Mouse (Mus musculus) Patski (cell line): ENCODE data around the gene Dnpep. TPM values are rescaled to one million over a fixed set of nuclear protein-coding genes. Genes with fewer than 3 reads are reported as not detected.

Experiments used
- ATAC-seq: fragments of 100-300 bp; one replicate; pipeline ENCODE4 v1.8.0; 2021
- CTCF ChIA-PET: fragments of 350-600 bp; sonication (Branson Sonifier 250); formaldehyde crosslinking; loops from one replicate; lab custom pipeline; 2022; ENCODE audit warnings: inconsistent platforms; lab: Charles Lee
- POLR2A ChIA-PET: fragments of 350-600 bp; sonication (Branson Sonifier 250); formaldehyde crosslinking; loops from one replicate; lab custom pipeline; 2022; ENCODE audit warnings: antibody characterized with exemption, inconsistent platforms; lab: Charles Lee
- DNase-seq: peaks from one replicate; pipeline ENCODE4 v3.0.0-alpha.2; 2011; ENCODE audit warnings: low read depth, low spot score
- H3K27me3 ChIP-seq: fragments of 371-371 bp; one replicate; pipeline ENCODE4 v1.5.1; 2021
- CTCF ChIP-seq: fragments of 100-300 bp; IDR thresholded peaks from one replicate; pipeline ENCODE4 v1.5.1; 2021
- in situ Hi-C: fragments of 300-500 bp; cut with MboI; formaldehyde crosslinking; loops from 3 replicates; pipeline ENCODE4 v1.11.1; 2018; ENCODE audit warnings: low pct_unique_long_range_greater_than_20kb, mixed read lengths
- polyA plus RNA-seq: library from polyadenylated mRNA; unstranded; gene quantifications from one replicate; pipeline ENCODE4 v1.2.3, GENCODE M21; 2021

Dnpep gene
- polyA plus RNA-seq, 1 experiment from 2014 or later: 151 TPM

DNA sequence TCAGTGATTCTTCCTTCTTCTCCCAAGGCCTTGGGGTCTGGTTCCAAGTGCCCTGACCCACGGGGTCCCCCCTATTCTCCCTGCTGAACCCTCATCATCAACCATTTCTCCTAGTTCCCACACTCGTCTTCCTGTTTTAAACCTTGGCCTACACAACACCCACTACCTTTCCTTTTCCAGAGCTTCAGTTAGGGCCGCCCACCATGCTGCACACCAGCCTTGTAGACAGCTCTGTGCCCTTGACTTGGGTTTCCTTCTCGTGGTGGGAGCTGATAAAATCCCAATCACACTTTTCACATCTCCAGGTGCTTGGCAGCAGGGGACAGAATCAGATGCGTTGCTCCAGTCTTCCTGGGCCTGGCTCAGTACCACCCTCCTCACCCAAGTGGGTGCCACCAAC is 23.5 kb downstream of the Dnpep start:
- CTCF ChIA-PET: interaction anchor here (1.0 kb wide), 1 partner anchor 43 kb away, joined by 3 read pairs; no protein-coding TSS in a partner anchor
- ATAC-seq: no peak
- in situ Hi-C loops: no loop called here
- POLR2A ChIA-PET: no interaction called here
- no peak for DNase-seq
- TF ChIP-seq CTCF: no peak
- no peaks in the 10 kb centered on the region for H3K27me3 ChIP-seq

- in situ Hi-C loops: no loop called here
- H3K27me3 ChIP-seq: no peaks in the 10 kb centered on the region
- ATAC-seq (peak; percentile 24), DNase-seq (no peak)
- ChIA-PET CTCF (interaction anchor here (1.0 to 1.3 kb wide), 2 partner anchors 12 to 42 kb away, joined by 3 read pairs; no protein-coding TSS in a partner anchor), POLR2A (no interaction called here)
- TF ChIP-seq CTCF: no peak
These were observed 24.5 kb downstream of the Dnpep start for GRCm38 (mm10) chr1:75293331-75293701.

DNA sequence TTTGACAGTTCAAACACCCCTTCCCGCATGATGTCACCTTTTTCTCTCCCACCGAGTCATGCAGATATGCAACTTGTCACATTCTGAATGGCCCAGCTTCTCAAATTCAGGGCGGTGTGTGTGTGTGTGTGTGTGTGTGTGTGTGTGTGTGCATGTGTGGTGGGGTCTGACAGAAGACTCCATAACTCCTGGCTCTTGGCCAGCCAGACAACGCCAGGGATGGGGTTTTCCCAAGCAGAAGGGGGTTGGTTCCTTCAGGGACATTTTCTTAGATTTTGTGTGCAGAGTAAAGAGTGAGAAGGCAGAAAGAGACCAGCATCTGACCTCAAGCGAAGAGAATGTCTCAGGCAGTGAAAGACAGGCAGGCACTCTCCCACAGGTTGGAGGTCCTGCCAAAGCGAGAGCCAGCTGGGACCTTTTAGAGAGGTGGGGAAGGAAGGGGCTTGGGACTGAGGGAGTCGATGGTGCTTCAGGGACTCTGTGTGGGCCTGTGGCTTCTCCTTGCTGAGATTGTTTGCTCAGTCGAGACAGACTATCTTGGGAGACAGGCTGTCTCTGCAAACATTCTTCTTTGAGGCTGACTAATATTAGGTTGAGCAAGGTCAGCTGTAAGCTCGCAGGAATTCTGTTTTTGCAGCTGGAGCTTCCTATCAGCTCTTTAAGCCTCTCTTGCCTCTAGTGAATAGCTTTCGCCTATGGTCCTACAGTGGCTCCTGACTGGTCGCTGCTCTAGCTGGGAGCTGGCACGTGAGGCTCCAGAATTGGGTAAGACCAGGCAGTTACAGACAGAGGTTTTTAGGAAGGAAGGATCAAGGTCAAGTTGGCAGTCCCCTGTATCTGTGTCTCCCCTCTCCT is 25.1 kb downstream of the Dnpep start:
- CTCF ChIA-PET: interaction anchor here (1.3 kb wide), 1 partner anchor 13 kb away, joined by 3 read pairs; no protein-coding TSS in a partner anchor
- peak; percentile 87 for ATAC-seq
- POLR2A ChIA-PET: no interaction called here
- H3K27me3 ChIP-seq: no peaks in the 10 kb centered on the region
- in situ Hi-C loops: no loop called here
- TF ChIP-seq CTCF: no peak
- peak; percentile 27 for DNase-seq

DNA sequence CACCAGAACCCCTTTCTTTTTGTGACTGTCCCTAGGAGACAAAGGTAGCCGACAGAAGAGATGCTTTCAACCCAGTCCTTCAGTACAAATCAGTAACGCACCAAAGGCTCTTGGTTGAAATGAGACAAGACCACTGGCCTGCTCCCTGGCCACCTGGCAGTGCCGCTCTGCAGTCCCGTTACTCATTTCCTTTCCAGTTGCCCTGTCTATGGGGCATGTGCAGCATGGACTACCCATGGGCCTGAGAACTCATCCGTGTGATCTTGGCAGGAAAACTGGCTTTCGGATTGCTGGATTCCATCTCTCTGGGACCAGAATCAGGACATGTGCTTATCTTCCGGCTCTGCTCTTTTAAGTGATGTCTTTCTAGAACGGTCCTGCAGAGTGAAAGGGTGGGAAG is 26.5 kb downstream of the Dnpep start:
- peaks cover 2% of the 10 kb centered on the region for H3K27me3 ChIP-seq
- CTCF ChIA-PET: no interaction called here
- ATAC-seq (no peak), DNase-seq (no peak)
- POLR2A ChIA-PET: no interaction called here
- in situ Hi-C loops: no loop called here
- TF ChIP-seq CTCF: no peak

GRCm38 (mm10) chr1:75290582-75290981 is 27.2 kb downstream of the Dnpep start:
- ATAC-seq (no peak), DNase-seq (no peak)
- POLR2A ChIA-PET: no interaction called here

DNA sequence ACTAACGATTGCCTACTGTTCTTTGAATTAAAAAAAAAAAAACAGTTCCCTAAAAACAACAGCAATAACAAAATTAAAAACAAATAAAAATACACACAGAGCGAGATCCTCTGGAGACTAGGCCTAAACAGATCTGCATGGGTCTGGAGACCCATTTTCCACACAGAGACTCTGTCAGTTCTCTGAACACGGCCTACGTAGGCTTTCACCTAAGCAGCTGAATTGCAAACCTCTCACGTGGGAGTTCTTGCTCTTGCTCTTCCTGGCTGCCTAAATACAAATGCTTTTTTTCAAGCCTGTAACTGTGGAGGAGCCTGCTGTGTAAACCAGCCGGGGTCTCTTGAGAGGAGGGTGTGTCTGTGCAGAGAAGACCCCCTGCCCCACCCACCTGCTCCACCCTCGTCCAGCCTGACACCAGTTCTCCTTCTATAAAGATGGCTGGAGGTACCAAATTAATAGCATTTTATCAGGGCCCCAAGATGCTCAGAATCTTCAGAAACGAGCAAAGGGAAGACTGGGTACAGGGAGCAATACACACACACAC is 27.8 kb downstream of the Dnpep start:
- in situ Hi-C loops: no loop called here
- ChIA-PET POLR2A (no interaction called here), CTCF (no interaction called here)
- no peak for DNase-seq
- ATAC-seq: no peak
- no peak for TF ChIP-seq CTCF
- H3K27me3 ChIP-seq: peaks cover 7% of the 10 kb centered on the region

More at GRCm38 (mm10) chr1:75290582-75290981, 27.2 kb downstream of the Dnpep start:
- peak; percentile 57 for TF ChIP-seq CTCF
- peaks cover 7% of the 10 kb centered on the region for H3K27me3 ChIP-seq
- in situ Hi-C loops: no loop called here
- CTCF ChIA-PET: no interaction called here

- ATAC-seq: no peak
- POLR2A ChIA-PET: no interaction called here
- in situ Hi-C loops: no loop called here
These were observed 28.4 kb downstream of the Dnpep start for GRCm38 (mm10) chr1:75289376-75289775.

GRCm38 (mm10) chr1:75284911-75285310 is 32.9 kb downstream of the Dnpep start:
- no peak for ATAC-seq
- in situ Hi-C loops: no loop called here
- DNase-seq: no peak
- no peak for TF ChIP-seq CTCF
- CTCF ChIA-PET: no interaction called here
- H3K27me3 ChIP-seq: peaks cover 21% of the 10 kb centered on the region
- POLR2A ChIA-PET: no interaction called here

More at GRCm38 (mm10) chr1:75289376-75289775, 28.4 kb downstream of the Dnpep start:
- CTCF ChIA-PET: interaction anchor here (0.6 kb wide), 1 partner anchor 13 kb away, joined by 4 read pairs; no protein-coding TSS in a partner anchor
- peaks cover 7% of the 10 kb centered on the region for H3K27me3 ChIP-seq
- no peak for TF ChIP-seq CTCF
- no peak for DNase-seq

DNA sequence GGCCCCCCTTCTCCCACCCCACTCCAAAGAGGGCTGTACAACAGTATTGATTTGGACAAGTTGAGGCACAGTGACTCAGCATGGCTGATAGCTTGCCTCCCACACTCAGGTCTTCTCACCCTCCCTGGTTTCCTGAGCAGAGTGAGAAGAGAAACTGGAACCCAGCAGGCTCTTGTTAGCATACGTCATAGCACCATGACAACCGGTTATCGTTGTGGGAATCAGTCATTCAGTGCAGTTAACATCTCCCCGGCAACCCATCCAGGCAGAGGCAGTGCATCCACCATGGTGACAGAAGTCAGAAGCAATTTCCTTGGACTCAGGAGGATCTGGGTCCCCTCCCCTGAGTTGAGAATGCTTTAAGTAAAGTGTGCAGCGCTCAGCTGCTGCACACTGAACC is 34.8 kb downstream of the Dnpep start:
- TF ChIP-seq CTCF: no peak
- DNase-seq: no peak
- POLR2A ChIA-PET: no interaction called here
- ATAC-seq: no peak
- CTCF ChIA-PET: no interaction called here
- H3K27me3 ChIP-seq: peaks cover 31% of the 10 kb centered on the region
- in situ Hi-C loops: no loop called here

DNA sequence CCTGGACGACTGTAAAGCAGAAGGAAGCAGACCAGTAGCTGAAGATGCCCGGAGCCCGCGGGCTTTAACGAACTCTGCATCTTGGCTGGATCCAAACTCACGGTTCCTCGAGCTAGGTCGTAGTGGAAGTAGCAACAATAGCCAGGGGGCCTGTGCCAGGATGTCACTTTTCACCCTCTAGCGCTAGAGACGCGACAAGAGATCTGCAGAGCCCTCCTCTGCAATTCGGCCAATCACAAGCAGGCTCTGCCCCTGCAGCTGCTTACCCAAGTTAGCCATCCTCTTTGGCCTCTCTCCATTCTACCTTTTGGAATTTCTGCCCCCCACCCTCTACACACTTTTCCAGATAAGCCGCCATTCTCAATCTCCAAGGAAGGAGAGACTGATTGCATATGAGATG is 39.6 kb downstream of the Dnpep start, which contains the start of gene Resp18:
Resp18 (minus strand) TSS at position 188 of the 400 bp plus-strand sequence.
- peaks cover 22% of the 10 kb centered on the region for H3K27me3 ChIP-seq
- CTCF ChIA-PET: no interaction called here
- DNase-seq (no peak), ATAC-seq (no peak)
- TF ChIP-seq CTCF: no peak
- in situ Hi-C loops: no loop called here
- POLR2A ChIA-PET: no interaction called here
